Mouse (Mus musculus): ENCODE measurements at regions not wholly inside any gene's neighbourhood (a gene's known extent, or its start where the extent isn't known, plus 50 kb on each side); places are given as distances from the start of the nearest gene placed in this dataset.

DNA sequence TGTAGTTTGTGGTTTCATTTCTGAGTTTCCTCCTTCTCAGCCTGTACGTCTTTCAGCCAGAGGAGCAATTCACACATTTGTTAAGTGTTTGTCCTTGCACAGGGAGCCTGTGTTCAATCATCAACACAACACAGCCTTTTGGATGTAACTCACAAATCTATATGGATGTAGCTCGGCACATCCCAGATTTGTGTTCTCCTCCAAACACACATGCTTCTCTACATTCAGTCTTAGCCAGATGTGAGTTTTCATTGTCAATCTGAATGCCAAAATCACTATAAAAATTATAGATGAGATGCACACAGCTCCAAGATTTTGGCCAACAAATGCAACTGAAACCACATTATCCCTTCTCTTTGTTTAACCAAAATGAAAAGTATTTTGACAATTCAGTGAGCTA lies 380.9 kb downstream of the Gm9195 start:
- TF ChIP-seq CTCF (IDR thresholded peaks at IDR 0.05; ENCODE audit: borderline replicate concordance, control insufficient read depth, extremely low read depth, insufficient read depth, low read length, poor library complexity), result no peak
- TF ChIP-seq POLR2A (IDR thresholded peaks at IDR 0.05; ENCODE audit: control insufficient read depth, extremely low read depth, insufficient read depth, low read length, poor library complexity), result no peak

Measured in thymus, adult 2 months (tissue).